Mouse (Mus musculus) adrenal gland, adult 2 months (tissue): ENCODE results near the gene Vav2. TPM values are rescaled to one million over a fixed set of nuclear protein-coding genes. Genes with fewer than 3 reads are reported as not detected.

ENCODE experiments used
- DNase-seq: peaks from one replicate; pipeline ENCODE4 v3.0.0; 2021
- polyA plus RNA-seq: library from polyadenylated mRNA; depleted of rRNA; stranded (reverse); fragments of >200 nt; gene quantifications from 2 replicates; pipeline ENCODE4 v1.2.3, GENCODE M21; 2012
- total RNA-seq, 2 experiments: library from RNA; stranded (reverse); gene quantifications; 2 replicates each; pipeline ENCODE4 v1.2.3; 2021

The Vav2 gene
- total and polyA plus RNA-seq, 3 experiments, result 20.1 to 30.9 (median 27.6) TPM

GRCm38 (mm10) chr2:27318197-27318596 lies 108.6 kb downstream of the Vav2 start:
- no peak for DNase-seq

GRCm38 (mm10) chr2:27316167-27316566 lies 110.7 kb downstream of the Vav2 start:
- DNase-seq, result no peak

- DNase-seq, result no peak
Measured at GRCm38 (mm10) chr2:27314269-27314668, 112.6 kb downstream of the Vav2 start.

GRCm38 (mm10) chr2:27312500-27312899 lies 114.3 kb downstream of the Vav2 start:
- no peak for DNase-seq

- DNase-seq, result no peak
Measured at GRCm38 (mm10) chr2:27311606-27312005, 115.2 kb downstream of the Vav2 start.

GRCm38 (mm10) chr2:27310908-27311307 lies 115.9 kb downstream of the Vav2 start:
- DNase-seq, result peak; percentile 21

GRCm38 (mm10) chr2:27310221-27310620 lies 116.6 kb downstream of the Vav2 start:
- no peak for DNase-seq

- DNase-seq, result no peak
Measured at GRCm38 (mm10) chr2:27306628-27307027, 120.2 kb downstream of the Vav2 start.

- peak; percentile 56 for DNase-seq
Measured at GRCm38 (mm10) chr2:27304741-27305140, 122.1 kb downstream of the Vav2 start.

- no peak for DNase-seq
Measured at GRCm38 (mm10) chr2:27304074-27304473, 122.8 kb downstream of the Vav2 start.

GRCm38 (mm10) chr2:27301444-27302111 lies 125.3 kb downstream of the Vav2 start:
- no peak for DNase-seq

GRCm38 (mm10) chr2:27300725-27301443 lies 125.9 kb downstream of the Vav2 start:
- DNase-seq, result no peak

- DNase-seq, result no peak
Measured at GRCm38 (mm10) chr2:27296656-27297406, 130.0 kb downstream of the Vav2 start.

GRCm38 (mm10) chr2:27294777-27295176 lies 132.1 kb downstream of the Vav2 start:
- no peak for DNase-seq

GRCm38 (mm10) chr2:27289019-27289418 lies 137.8 kb downstream of the Vav2 start:
- DNase-seq, result peak; percentile 83

- DNase-seq, result peak; percentile 75
Measured at GRCm38 (mm10) chr2:27286971-27287710, 139.7 kb downstream of the Vav2 start.

- no peak for DNase-seq
Measured at GRCm38 (mm10) chr2:27284441-27284840, 142.4 kb downstream of the Vav2 start.

- DNase-seq, result no peak
Measured at GRCm38 (mm10) chr2:27281771-27282170, 145.1 kb downstream of the Vav2 start.

- peak; percentile 73 for DNase-seq
Measured at GRCm38 (mm10) chr2:27280920-27281611, 145.8 kb downstream of the Vav2 start.

- no peak for DNase-seq
Measured at GRCm38 (mm10) chr2:27278859-27279258, 148.0 kb downstream of the Vav2 start.

- DNase-seq, result no peak
Measured at GRCm38 (mm10) chr2:27268325-27268724, 158.5 kb downstream of the Vav2 start.

GRCm38 (mm10) chr2:27265819-27266218 lies 161.0 kb downstream of the Vav2 start:
- no peak for DNase-seq
